Mouse (Mus musculus) cortical plate, adult 2 months (tissue): ENCODE measurements at regions not wholly inside any gene's neighbourhood (a gene's known extent, or its start where the extent isn't known, plus 50 kb on each side); places are given as distances from the start of the nearest gene placed in this dataset.

Experiments
- CTCF ChIP-seq: fragments of 200-500 bp; IDR thresholded peaks from 2 replicates; pipeline ENCODE4 v1.5.1; 2011; ENCODE audit warnings: mild to moderate bottlenecking, control low read depth, low read length; ENCODE audit not compliant: insufficient read depth; ENCODE audit errors: extremely low read depth
- POLR2A ChIP-seq: fragments of 200-500 bp; IDR thresholded peaks from 2 replicates; pipeline ENCODE4 v1.6.1; 2011; ENCODE audit warnings: mild to moderate bottlenecking, low read length, control low read depth; ENCODE audit not compliant: insufficient read depth; ENCODE audit errors: extremely low read depth

GRCm38 (mm10) chr8:46420476-46420875 lies 50.4 kb upstream of the Acsl1 start:
- TF ChIP-seq CTCF (no peak), POLR2A (no peak)
